Mouse (Mus musculus) brain, adult 2 months (tissue): ENCODE measurements around the gene Pgf.

Source experiments
- DNase-seq: peaks from one replicate; pipeline ENCODE4 v3.0.0; 2011; ENCODE audit warnings: low read depth, low spot score

Pgf gene

DNA sequence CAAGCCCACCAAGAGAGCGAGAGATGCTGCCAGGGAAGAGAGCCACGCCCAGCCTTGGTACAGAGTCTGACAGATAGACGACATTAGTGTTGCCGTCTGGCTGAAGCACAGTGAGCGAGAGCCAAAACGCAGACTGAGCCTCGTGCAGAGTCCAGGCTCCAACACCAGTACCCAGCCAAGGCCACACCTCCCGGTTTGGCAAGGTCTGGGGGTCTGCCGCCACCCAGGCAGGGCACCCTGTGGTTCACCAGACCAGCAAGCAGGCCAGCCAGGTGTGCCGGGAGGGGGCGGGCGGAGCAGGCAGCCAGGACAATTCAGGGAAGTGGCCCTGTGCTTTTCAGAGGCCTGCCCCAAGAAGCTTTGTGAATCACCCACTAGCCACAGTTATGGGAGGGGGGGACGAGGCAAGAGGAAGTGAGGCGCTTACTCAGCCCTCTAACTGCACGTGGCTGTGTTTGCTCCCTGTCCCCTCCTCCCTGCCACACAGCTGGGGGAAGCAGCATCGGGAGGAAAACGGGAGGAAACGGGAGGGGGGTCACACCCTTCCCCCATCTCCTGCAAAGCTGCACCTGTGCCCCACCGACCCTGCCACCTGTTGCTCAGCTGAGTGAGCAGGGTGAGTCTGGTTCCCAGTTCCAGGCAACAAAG, 15.0 kb upstream of the Pgf start:
- peak; percentile 37 for DNase-seq

DNA sequence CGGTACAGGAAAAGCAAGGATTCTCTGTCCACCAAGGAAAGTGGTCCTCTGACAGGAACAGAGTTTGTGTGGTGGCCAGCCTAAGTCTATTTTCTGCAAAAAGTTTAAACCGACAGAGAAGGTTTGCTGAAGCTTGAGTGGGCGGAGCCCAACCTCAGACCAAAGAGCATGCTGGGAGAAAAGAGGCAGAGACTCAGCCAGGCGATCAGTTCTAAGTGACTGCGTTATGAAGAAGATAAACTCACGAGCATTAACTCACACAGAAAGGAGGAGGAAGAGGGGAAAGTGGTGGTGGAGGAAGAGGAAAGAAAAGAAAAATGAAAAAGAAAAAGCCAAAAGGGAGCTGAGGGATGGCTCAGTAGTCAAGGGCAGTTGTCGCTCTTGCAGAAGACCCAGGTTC, 12.7 kb upstream of the Pgf start:
- no peak for DNase-seq

GRCm38 (mm10) chr12:85186361-85186760, 8.8 kb upstream of the Pgf start:
- no peak for DNase-seq

GRCm38 (mm10) chr12:85185810-85186209, 8.2 kb upstream of the Pgf start:
- no peak for DNase-seq

GRCm38 (mm10) chr12:85184118-85184517, 6.5 kb upstream of the Pgf start:
- no peak for DNase-seq

DNA sequence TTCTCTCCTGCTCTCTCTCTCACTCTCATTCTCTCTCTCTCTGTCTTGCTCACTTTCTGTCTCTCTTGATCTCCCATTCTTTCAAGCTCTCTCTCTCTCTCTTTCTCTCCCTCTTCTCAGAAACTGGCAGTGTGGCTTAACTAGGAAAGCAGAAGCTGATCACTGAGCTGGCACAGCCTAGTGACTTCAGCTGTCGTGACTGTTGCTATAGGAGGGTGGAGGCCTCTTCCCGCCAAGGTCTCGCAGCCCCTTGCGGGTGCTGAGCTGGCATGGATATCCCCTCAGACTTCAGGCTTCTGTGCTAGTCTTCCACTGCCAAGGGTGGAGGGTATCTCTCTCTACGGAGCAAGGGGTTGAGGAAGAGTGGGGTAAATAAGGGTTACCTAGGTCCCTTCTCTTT, 5.3 kb upstream of the Pgf start:
- no peak for DNase-seq

DNA sequence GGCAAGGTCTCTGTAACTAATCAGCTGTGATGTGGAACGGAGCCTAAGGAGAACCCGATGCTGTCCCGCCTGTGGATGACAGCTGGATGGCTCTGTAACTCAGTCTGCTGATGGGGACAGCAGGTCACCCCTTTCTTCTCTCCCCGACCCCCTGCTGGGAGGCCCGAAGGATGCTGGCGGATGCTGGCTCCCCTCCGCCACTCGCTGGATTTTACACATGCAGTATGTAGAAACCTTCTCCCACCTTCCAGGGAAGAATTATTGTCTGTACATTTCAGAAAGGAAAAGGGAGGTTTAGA, 4.7 kb upstream of the Pgf start:
- DNase-seq, result no peak

- no peak for DNase-seq
These were observed 4.1 kb upstream of the Pgf start for GRCm38 (mm10) chr12:85181475-85182344.

- DNase-seq, result no peak
These were observed 704 bp upstream of the Pgf start for GRCm38 (mm10) chr12:85178294-85178693.

DNA sequence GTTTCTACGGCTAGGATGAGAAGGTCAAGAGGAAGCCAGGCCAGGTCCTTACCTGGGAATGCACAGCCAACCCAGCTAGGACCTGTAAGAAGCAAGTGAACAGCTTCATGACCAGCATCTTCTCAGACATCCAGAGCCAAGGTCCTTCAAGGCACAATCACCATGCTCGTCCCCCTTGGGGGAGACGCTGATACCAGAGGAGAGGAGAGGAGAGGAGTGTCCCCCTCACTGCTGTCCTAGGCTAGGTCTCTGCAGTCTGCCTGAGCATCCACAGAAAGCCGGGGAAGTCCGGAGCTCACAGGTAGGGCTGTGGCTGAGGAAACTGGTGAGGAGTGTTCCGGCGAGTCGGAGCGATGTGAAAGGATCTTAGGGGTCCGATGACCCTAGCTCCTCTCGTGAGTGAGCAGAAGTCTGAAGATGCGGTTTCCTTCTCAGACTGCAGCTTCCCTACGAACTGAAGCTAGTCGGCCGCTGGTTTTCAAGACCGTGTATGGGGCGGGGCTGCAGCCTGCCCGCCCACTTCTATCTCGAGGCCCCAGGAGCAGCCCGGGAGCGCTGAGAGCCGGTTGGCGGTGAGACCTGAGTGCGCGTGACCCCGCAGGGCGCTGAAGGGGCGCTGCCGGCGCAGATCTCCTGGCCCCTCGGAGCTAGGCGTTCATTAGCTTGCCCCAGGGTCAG, 605 bp downstream of the Pgf start:
- peak; percentile 32 for DNase-seq

GRCm38 (mm10) chr12:85175926-85176845, 1.4 kb downstream of the Pgf start:
- DNase-seq, result no peak

GRCm38 (mm10) chr12:85175087-85175675, 2.4 kb downstream of the Pgf start:
- no peak for DNase-seq

GRCm38 (mm10) chr12:85174016-85174415, 3.6 kb downstream of the Pgf start:
- DNase-seq, result peak; percentile 34

DNA sequence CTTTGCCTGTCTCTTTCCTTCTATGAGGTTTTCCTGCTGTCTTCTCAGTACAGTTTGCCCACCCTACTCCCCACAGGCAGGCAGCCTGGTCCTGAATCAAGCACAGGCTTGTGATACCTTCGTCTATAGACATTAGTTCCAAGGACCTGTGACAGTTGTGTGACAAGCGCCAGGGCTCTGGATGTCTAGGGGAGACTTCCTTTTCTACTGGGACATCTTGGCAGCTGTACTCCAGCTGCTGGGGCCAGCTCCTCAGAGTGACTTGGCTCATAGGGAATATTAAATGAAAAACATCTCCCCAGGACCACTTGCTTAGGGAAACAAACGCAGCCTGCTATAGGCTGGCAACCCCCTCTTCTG, 6.7 kb downstream of the Pgf start:
- no peak for DNase-seq

DNA sequence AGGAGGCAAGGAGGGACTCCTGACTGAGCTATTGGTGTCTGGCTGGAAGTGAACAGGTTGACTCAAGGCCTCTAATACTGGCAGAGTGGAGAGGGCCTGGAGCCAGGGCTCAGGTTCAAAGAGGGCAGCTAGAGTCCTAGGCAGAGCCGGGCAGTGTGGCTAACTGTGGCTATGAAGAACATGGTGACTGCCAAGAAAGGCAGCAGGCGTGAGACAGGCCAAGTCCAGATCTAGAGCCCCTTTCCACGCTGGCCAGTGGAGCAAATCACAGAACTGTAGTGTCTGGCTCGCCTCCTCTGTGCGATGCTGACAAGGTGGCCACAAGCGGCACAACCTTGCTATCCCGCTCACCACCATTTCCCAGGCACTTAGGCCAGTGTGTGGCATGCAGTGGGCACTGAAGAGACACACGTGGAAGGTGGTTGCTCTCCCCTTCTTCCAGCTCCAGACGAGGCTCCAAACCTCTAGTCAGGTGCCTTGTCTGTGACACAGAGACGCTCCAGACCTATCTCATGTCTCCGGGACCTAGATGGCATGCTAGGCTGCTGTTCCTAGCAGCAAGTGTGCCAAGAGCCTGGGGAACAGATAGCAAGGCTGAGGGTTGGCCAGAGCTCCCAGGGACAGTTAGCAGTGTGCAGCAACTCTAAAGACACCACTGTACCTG, 7.2 kb downstream of the Pgf start:
- peak; percentile 63 for DNase-seq

- DNase-seq, result no peak
These were observed 7.7 kb downstream of the Pgf start for GRCm38 (mm10) chr12:85169877-85170276.

GRCm38 (mm10) chr12:85169117-85169858, 8.3 kb downstream of the Pgf start:
- peak; percentile 89 for DNase-seq

DNA sequence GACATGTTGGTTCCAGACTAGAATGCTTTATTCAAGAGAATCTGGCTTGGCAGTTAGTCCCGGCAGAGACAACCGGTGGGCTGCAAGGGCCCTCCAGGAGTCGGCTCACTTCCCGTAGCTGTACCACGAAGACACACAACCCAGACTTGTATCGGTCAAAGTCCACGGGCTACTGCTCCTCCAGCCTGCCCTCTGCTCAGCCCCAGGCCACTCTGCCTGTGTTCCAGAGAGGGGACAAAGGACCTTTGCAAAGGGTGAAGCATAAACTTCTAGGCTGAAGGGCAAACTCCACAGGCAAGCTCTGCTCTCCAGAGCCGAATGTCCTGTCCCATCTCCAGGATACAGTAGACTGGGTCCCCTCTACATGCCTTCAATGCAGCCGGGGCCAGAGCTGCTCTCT, 11.0 kb downstream of the Pgf start:
- DNase-seq, result no peak

DNA sequence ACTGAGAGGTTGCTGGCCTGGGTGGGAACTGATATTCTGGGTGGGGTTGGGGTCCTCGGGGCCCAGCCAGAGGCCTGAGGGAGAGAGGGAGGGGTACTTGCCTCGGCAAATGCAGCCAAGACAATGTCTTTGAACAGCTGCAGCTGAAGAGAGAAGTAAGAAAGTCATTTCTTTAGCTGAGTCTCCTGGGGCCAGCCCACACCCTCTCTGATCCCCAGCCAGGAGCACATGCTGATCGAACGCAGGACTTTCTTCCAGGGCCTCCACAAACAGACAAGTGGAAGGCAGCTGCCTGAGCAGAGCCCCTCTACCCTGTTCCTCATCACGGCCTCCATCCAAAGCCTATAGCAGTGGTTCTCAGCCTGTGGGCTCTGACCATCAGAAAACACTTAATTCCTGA, 12.6 kb downstream of the Pgf start:
- DNase-seq, result no peak

DNA sequence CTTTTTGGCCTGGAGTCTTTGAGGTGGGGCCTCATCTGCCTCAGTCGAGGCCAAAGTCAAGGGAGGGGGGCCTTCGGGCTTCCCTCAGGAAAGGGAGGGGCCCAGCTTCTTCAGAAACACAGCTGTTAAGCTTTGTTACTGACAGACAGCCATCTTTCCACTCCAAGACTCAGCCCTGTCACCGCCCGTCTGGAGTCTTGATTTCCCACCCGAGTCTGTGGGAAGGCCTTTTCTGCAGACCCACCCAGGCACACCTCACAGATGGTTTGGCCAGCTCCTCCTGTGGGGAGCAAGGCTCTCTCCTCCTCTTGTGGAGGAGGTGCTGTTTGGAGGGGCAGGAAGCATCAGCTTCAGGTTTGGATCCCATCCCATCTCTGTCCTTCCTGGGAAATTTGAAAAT, 18.0 kb downstream of the Pgf start:
- no peak for DNase-seq
